Mouse (Mus musculus) adrenal gland, adult 10 weeks (tissue): Measurements from ENCODE around the gene Sema4g. TPM values are rescaled to one million over a fixed set of nuclear protein-coding genes. Genes with fewer than 3 reads are reported as not detected.

Experiments
- polyA plus RNA-seq: library from polyadenylated mRNA; stranded (reverse); fragments of 350-450 nt; fragmentation: Illumina TruSeq; extraction: RNeasy Lipid Tissue Mini Kit (QIAGEN cat#74804); gene quantifications from one replicate; pipeline ENCODE4 v1.2.3, GENCODE M21; 2014; ENCODE audit warnings: low read depth, low replicate concordance

Gene Sema4g
- polyA plus RNA-seq = 0.52 TPM

GRCm38 (mm10) chr19:44988831-44989566 is at the start of gene Sema4g:
TSS of gene Sema4g (plus strand) at chr19:44989101.

DNA sequence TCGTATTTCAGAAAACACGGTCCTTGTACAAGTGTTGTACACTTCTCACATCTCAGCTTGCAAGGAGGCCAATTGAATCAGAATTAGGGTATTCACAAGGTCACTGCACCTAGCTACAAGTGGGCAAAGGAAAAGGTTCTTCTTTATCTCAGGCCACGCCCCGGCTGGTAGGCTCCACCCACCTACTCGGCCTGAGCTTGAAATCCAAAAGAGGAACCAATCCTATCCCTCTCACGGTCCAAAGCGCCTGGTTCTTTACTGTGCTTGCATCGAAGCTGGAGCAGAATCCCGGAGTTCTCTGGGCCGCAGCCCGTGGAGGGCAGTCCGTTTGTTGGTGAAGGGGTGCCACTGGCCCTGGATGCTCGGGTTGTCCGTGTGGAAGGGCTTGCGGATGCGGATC is 16.5 kb downstream of the Sema4g start, which contains the start of gene Twnk:
Twnk (plus strand) TSS at position 220 of the 400 bp plus-strand sequence.

DNA sequence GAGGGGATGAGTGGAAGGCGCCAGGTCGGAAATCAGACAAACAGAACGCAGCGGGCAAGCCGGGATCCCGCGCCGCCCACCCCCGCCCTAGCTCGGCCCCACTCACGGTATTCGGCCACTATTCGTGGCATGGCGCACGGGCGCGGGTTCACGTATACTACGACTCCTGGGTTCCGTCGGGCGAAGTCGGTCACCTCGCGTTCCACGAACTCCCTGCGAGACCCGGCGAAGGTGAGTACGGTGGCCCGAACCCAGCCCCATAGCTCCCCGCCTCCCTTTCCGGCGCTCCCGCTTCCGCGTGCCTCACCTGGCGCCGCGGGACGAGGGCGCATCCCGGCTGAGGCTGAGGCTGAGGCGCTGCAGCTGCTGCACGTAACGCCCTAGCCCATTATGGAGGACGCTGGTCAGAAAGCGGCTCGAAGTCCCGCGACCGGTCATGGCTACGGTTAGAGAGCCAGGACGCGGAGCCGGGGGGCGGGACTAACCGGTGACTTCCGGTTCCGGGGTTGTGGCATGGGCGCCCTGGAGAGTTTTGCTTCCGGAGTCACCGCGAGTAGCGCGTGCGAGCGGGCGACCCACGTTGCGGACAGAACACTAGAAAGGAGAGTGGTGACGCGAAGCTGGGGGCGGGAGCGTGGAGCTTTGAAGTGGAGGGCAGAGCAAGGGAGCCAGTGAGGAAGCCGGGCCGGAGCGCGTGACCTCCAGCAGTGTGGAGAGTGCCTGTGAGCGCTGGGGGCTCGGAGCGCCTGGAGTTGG is 17.2 kb downstream of the Sema4g start, which contains the start of gene Mrpl43:
Mrpl43 (minus strand) TSS at position 486 of the 756 bp plus-strand sequence.

DNA sequence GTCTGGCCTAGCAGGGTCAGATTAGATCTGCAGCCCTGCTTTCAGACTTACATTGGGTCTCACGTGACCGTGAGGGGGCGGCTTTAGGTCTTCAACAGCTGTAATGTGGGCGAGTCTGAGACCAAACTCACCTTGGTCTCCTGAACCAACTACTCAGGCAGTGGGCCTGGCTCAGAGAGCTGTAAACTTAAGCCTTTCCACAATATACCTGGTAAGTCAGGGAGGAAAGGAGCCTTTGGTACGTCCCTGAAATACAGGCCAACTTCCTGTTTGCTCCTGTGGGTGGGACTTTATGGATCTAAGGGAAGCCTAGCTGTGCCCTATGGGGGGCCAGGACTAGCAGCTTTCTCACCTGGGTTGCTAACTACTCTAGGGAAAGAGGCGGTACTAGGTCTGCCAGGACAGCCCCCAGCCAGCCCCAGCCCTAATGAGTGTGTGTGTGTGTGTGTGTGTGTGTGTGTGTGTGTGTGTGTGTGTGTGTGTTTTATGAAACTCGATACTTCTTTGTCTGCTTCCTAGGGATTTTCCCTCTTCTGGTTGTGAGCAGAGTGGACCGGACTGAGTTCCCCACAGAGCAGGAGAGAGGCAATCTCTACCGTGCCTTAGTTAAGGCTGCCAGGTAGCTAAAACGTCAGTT is 25.6 kb downstream of the Sema4g start, which contains the start of gene Lzts2:
Lzts2 (plus strand) TSS at position 80 of the 637 bp plus-strand sequence.

DNA sequence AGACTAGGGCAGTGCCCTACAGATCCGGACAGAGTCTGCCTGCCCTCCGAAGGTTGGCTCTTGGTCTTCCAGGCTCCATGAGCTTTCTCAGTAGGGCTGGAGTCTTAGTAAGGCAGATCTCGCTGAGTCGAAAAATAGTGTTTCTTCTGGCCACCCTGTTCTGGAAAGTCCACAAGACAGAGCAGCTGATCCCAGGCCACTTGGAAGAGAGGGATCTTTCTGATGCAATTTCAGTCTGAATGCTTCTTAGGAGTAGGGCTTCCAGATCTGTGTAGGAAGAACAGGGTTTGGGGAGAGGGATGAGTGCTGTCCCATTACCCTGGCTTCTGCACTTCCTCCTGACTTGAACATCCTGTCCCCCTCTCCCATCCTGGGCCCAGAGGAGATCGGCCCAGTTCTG is 56.8 kb downstream of the Sema4g start, which contains the start of gene Pdzd7:
Pdzd7 (minus strand) TSS at position 67 of the 400 bp plus-strand sequence.

GRCm38 (mm10) chr19:45047417-45047934 is 58.6 kb downstream of the Sema4g start, which contains the start of gene Sfxn3:
TSS of gene Sfxn3 (plus strand) at chr19:45047503.

Other genes starting within 250 kb of the Sema4g start
- gene Pax2, start 233.1 kb upstream of the Sema4g start, polyA plus RNA-seq = not detected
- gene Slf2, start 58.0 kb upstream of the Sema4g start, polyA plus RNA-seq = 48.1 TPM
- gene Twnk, start 16.6 kb downstream of the Sema4g start, polyA plus RNA-seq = 8.7 TPM
- 15.7 TPM for gene Mrpl43, start 17.3 kb downstream of the Sema4g start, polyA plus RNA-seq
- 10.3 TPM for gene Lzts2, start 25.3 kb downstream of the Sema4g start, polyA plus RNA-seq
- not detected for gene Pdzd7, start 56.6 kb downstream of the Sema4g start, polyA plus RNA-seq
- gene Sfxn3, start 58.4 kb downstream of the Sema4g start, polyA plus RNA-seq = 24.6 TPM
- gene Kazald1, start 86.1 kb downstream of the Sema4g start, polyA plus RNA-seq = not detected
- not detected for gene Tlx1, start 161.6 kb downstream of the Sema4g start, polyA plus RNA-seq
- not detected for gene Lbx1, start 246.7 kb downstream of the Sema4g start, polyA plus RNA-seq